Mouse (Mus musculus): ENCODE results near the gene Olfr653.

DNA sequence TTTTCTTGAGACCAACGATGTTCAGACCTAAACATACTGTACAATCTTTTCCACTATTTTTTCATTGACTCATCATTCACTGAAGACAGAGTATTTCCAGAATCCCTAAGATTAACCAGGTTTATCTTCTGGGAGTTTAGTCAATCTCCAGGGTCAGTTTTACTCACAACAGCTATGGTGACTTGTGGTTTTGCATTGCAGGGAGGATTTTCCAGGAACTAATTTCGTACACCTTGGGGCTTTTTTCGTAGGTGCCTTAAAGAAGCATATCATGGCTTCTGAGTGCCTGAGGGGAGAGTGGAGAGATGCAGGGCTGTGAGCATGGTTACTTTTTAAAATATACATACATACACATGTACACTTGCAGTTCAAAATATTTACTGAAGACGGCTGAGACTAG, 9.6 kb downstream of the Olfr653 start, which contains the start of gene Olfr654:
- TF ChIP-seq POLR2A (IDR thresholded peaks at IDR 0.05; ENCODE audit: low read depth, low read length) (no peak), SMC3 (IDR thresholded peaks at IDR 0.05; ENCODE audit: low read depth, low read length) (no peak), ZMIZ1 (IDR thresholded peaks at IDR 0.05; ENCODE audit: low read depth, low read length) (no peak), USF1 (IDR thresholded peaks at IDR 0.05; ENCODE audit: low read depth, low read length) (no peak)

Measured in CH12.LX (cell line).